Mouse (Mus musculus) forebrain, embryonic 11.5 days (tissue): Measurements from ENCODE around the gene Efhc1. TPM values are rescaled to one million over a fixed set of nuclear protein-coding genes. Genes with fewer than 3 reads are reported as not detected.
"Not testable (repeated sequence)": the region's sequence is repeated elsewhere in the genome, so short reads cannot be mapped to it uniquely, and the experiment has no call there.

Source experiments
- ATAC-seq: fragments of 200-750 bp; cut with Nextera tagmentation; replicated peaks from 2 replicates; pipeline ENCODE4 v1.8.0; 2017; ENCODE audit warnings: moderate TSS enrichment; ENCODE audit not compliant: low FRiP score
- DNase-seq: peaks from one replicate; pipeline ENCODE4 v3.0.0-alpha.2; 2017; ENCODE audit warnings: low spot score
- H3K27ac ChIP-seq: fragments of 300-500 bp; sonication (generic); 2 replicates; pipeline ENCODE4 v1.5.1; 2014; ENCODE audit warnings: low read depth, low read length
- H3K27me3 ChIP-seq: fragments of 300-500 bp; sonication (generic); 2 replicates; pipeline ENCODE4 v1.6.1; 2014; ENCODE audit warnings: mild to moderate bottlenecking, low read length, mixed read lengths; ENCODE audit not compliant: control insufficient read depth, insufficient read depth
- H3K36me3 ChIP-seq: fragments of 300-500 bp; sonication (generic); 2 replicates; pipeline ENCODE4 v1.6.1; 2014; ENCODE audit warnings: mild to moderate bottlenecking, low read length, moderate library complexity, mixed read lengths; ENCODE audit not compliant: control insufficient read depth, insufficient read depth
- H3K4me1 ChIP-seq: fragments of 300-500 bp; sonication (generic); replicated peaks from 2 replicates; pipeline ENCODE4 v1.6.1; 2014; ENCODE audit warnings: low read length, mixed read lengths; ENCODE audit not compliant: control insufficient read depth, insufficient read depth
- H3K4me2 ChIP-seq: fragments of 300-500 bp; sonication (generic); 2 replicates; pipeline ENCODE4 v1.6.1; 2014; ENCODE audit warnings: low read depth, mild to moderate bottlenecking, low read length, moderate library complexity, mixed read lengths; ENCODE audit not compliant: severe bottlenecking
- H3K4me3 ChIP-seq: fragments of 300-500 bp; sonication (generic); 2 replicates; pipeline ENCODE4 v1.5.1; 2014; ENCODE audit warnings: low read depth, low read length
- H3K9ac ChIP-seq: fragments of 300-500 bp; sonication (generic); 2 replicates; pipeline ENCODE4 v1.6.1; 2014; ENCODE audit warnings: low read length
- H3K9me3 ChIP-seq: fragments of 300-500 bp; sonication (generic); 2 replicates; pipeline ENCODE4 v1.6.1; 2016; ENCODE audit warnings: low read length, mixed read lengths; ENCODE audit not compliant: control insufficient read depth
- WGBS: fragments of 180-500 bp; shearing (Covaris S2); extraction: QIAGEN DNeasy Blood & Tissue Kit; methylation state at CpG from one replicate; pipeline ENCODE4 v1.1.7; 2014; 5-methylcytosine and 5-hydroxymethylcytosine counted together
- polyA plus RNA-seq: library from polyadenylated mRNA; unstranded; fragments of >200 nt; fragmentation: Nextera tagmentation; extraction: Ambion mirVana; gene quantifications from 2 replicates; pipeline ENCODE4 v1.2.1, GENCODE M21; 2014

Efhc1 gene
- polyA plus RNA-seq, 1 experiment from 2014 or later, result 2.1 TPM

- Histone ChIP-seq H3K27me3 (no peaks in the 10 kb centered on the region), H3K9me3 (no peaks in the 10 kb centered on the region), H3K9ac (no peak overlapping the region), H3K4me1 (no peaks in the 10 kb centered on the region), H3K4me2 (no peak overlapping the region), H3K27ac (no peak overlapping the region), H3K4me3 (no peak overlapping the region), H3K36me3 (no peaks in the 10 kb centered on the region)
- DNase-seq (no peak), ATAC-seq (no peak)
- WGBS, result 88% methylated on average over 6 of the region's 6 CpGs
Observed at GRCm38 (mm10) chr1:20917496-20918050, 33.9 kb upstream of the Efhc1 start.

GRCm38 (mm10) chr1:20919728-20920127 lies 31.7 kb upstream of the Efhc1 start:
- Histone ChIP-seq H3K27ac (no peak overlapping the region), H3K27me3 (no peaks in the 10 kb centered on the region), H3K9ac (no peak overlapping the region), H3K4me3 (no peak overlapping the region), H3K4me1 (no peaks in the 10 kb centered on the region), H3K36me3 (no peaks in the 10 kb centered on the region), H3K9me3 (no peaks in the 10 kb centered on the region), H3K4me2 (no peak overlapping the region)
- ATAC-seq (no peak), DNase-seq (no peak)
- 98% methylated on average over 2 of the region's 2 CpGs for WGBS

GRCm38 (mm10) chr1:20921081-20921528 lies 30.3 kb upstream of the Efhc1 start:
- Histone ChIP-seq H3K4me2 (no peak overlapping the region), H3K4me3 (no peak overlapping the region), H3K36me3 (no peaks in the 10 kb centered on the region), H3K4me1 (no peaks in the 10 kb centered on the region), H3K9me3 (no peaks in the 10 kb centered on the region), H3K27ac (no peak overlapping the region), H3K27me3 (no peaks in the 10 kb centered on the region), H3K9ac (no peak overlapping the region)
- ATAC-seq (no peak), DNase-seq (no peak)
- 75% methylated on average over 10 of the region's 10 CpGs for WGBS

- DNase-seq, result no peak
- WGBS, result 68% methylated on average over 11 of the region's 11 CpGs
- H3K27me3 ChIP-seq, result no peaks in the 10 kb centered on the region
- no peaks in the 10 kb centered on the region for H3K36me3 ChIP-seq
- no peak overlapping the region for H3K27ac ChIP-seq
- no peak overlapping the region for H3K4me2 ChIP-seq
- H3K4me3 ChIP-seq, result no peak overlapping the region
- no peaks in the 10 kb centered on the region for H3K9me3 ChIP-seq
- H3K9ac ChIP-seq, result no peak overlapping the region
- H3K4me1 ChIP-seq, result no peaks in the 10 kb centered on the region
- no peak for ATAC-seq
Observed at GRCm38 (mm10) chr1:20922612-20923399, 28.6 kb upstream of the Efhc1 start.

- H3K4me1 ChIP-seq, H3K4me3 ChIP-seq, H3K4me2 ChIP-seq, H3K36me3 ChIP-seq, DNase-seq, H3K27me3 ChIP-seq, H3K9me3 ChIP-seq, H3K9ac ChIP-seq, H3K27ac ChIP-seq, ATAC-seq: not testable (repeated sequence)
- WGBS, result 84% methylated on average over 7 of the region's 7 CpGs
Observed at GRCm38 (mm10) chr1:20925324-20925723, 26.1 kb upstream of the Efhc1 start.

- Histone ChIP-seq H3K9me3 (no peaks in the 10 kb centered on the region), H3K4me2 (no peak overlapping the region), H3K36me3 (no peaks in the 10 kb centered on the region), H3K4me1 (no peaks in the 10 kb centered on the region), H3K9ac (no peak overlapping the region), H3K4me3 (no peak overlapping the region), H3K27ac (no peak overlapping the region), H3K27me3 (no peaks in the 10 kb centered on the region)
- ATAC-seq (no peak), DNase-seq (no peak)
- WGBS, result 94% methylated on average over 4 of the region's 4 CpGs
Observed at GRCm38 (mm10) chr1:20925926-20926325, 25.5 kb upstream of the Efhc1 start.

- DNase-seq, result no peak
- H3K27ac ChIP-seq, result no peak overlapping the region
- 93% methylated on average over 4 of the region's 4 CpGs for WGBS
- no peaks in the 10 kb centered on the region for H3K4me1 ChIP-seq
- H3K9me3 ChIP-seq, result no peaks in the 10 kb centered on the region
- no peaks in the 10 kb centered on the region for H3K27me3 ChIP-seq
- no peaks in the 10 kb centered on the region for H3K36me3 ChIP-seq
- no peak overlapping the region for H3K9ac ChIP-seq
- H3K4me3 ChIP-seq, result no peak overlapping the region
- ATAC-seq, result no peak
- H3K4me2 ChIP-seq, result no peak overlapping the region
Observed at GRCm38 (mm10) chr1:20926376-20926775, 25.1 kb upstream of the Efhc1 start.

- DNase-seq, result no peak
- Histone ChIP-seq H3K4me3 (no peak overlapping the region), H3K9me3 (no peaks in the 10 kb centered on the region), H3K4me1 (no peaks in the 10 kb centered on the region), H3K36me3 (no peaks in the 10 kb centered on the region), H3K27ac (no peak overlapping the region), H3K4me2 (no peak overlapping the region), H3K27me3 (no peaks in the 10 kb centered on the region), H3K9ac (no peak overlapping the region)
- ATAC-seq, result no peak
- 85% methylated on average over 4 of the region's 4 CpGs for WGBS
Observed at GRCm38 (mm10) chr1:20928487-20928886, 22.9 kb upstream of the Efhc1 start.

- H3K27me3 ChIP-seq, result no peaks in the 10 kb centered on the region
- DNase-seq (peak; percentile 77), ATAC-seq (peak; percentile 86)
- no peak overlapping the region for H3K4me2 ChIP-seq
- no peaks in the 10 kb centered on the region for H3K4me1 ChIP-seq
- no peaks in the 10 kb centered on the region for H3K9me3 ChIP-seq
- no peak overlapping the region for H3K27ac ChIP-seq
- no peak overlapping the region for H3K9ac ChIP-seq
- no peaks in the 10 kb centered on the region for H3K36me3 ChIP-seq
- H3K4me3 ChIP-seq, result no peak overlapping the region
- WGBS, result 20% methylated on average over 7 of the region's 7 CpGs
Observed at GRCm38 (mm10) chr1:20933457-20933856, 18.0 kb upstream of the Efhc1 start.
